Mouse (Mus musculus): ENCODE data around the gene Sirt4.

GRCm38 (mm10) chr5:115441205-115441849 is 43.2 kb downstream of the Sirt4 start:
- no peak for TF ChIP-seq EP300 (IDR thresholded peaks at IDR 0.05)
- peak; percentile 89 for TF ChIP-seq CTCF (IDR thresholded peaks at IDR 0.05)
